Mouse (Mus musculus) ovary, postnatal 36 days (tissue): ENCODE measurements around the gene Sec14l2.

ENCODE experiments used
- DNase-seq: peaks from one replicate; pipeline ENCODE4 v3.0.0; 2022; ENCODE audit warnings: low spot score, mixed read lengths

The Sec14l2 gene

DNA sequence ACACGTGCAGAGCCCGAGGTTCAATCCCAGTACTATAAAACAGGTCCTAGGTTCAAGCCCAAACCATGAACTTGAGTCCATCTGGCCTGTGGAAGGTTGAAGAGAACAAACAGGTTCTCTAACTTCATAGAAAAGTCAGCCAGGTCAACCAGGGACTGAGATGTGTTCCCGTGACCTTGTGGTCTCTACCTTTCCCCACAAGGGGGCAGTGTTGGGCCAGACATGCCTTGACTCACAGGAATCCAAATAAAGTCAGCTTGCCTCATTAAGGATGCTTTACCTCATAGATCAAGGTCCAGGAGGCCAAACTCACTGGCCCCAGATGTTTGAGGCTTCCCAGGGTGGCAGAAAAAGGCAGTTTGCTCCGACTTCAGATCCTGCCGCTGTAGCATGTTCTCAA is 69.6 kb downstream of the Sec14l2 start:
- DNase-seq = peak; percentile 52

GRCm38 (mm10) chr11:4048438-4048837 is 74.8 kb downstream of the Sec14l2 start:
- DNase-seq = no peak

GRCm38 (mm10) chr11:4047766-4048165 is 75.4 kb downstream of the Sec14l2 start:
- DNase-seq = no peak
